In genomic region chrX:11533871-11534270, GRCm38 (mm10) we compare ENCODE assay signal across 17 mouse cellular contexts.
DNase-seq lines count a peak whose midpoint lies in the region; ATAC-seq and TF ChIP-seq lines count a peak whose summit lies in the region.
"Had no signal": no experiment of that assay in that cellular context is flagged by ENCODE, and none has a peak within 500 bp of the region (broad histone marks: within the 10 kb centered on the region; RNA-seq: fewer than 3 reads in every experiment).

No protein-coding gene starts in this region.

- no peak overlapping the region for H3K9ac ChIP-seq in forebrain, postnatal 0 days
- H3K9ac ChIP-seq: embryonic facial prominence, embryonic 12.5 days; limb, embryonic 12.5 days had no signal

- no peaks in the 10 kb centered on the region for H3K27me3 ChIP-seq in forebrain, postnatal 0 days (ENCODE audit: insufficient read depth, low read length)

- no peak overlapping the region for H3K27ac ChIP-seq in forebrain, postnatal 0 days (ENCODE audit: low read depth, low read length)
- H3K27ac ChIP-seq: embryonic facial prominence, embryonic 12.5 days; limb, embryonic 12.5 days; macrophage had no signal

- no peak overlapping the region for H3K4me3 ChIP-seq in forebrain, postnatal 0 days (ENCODE audit: low read depth, low read length)
- H3K4me3 ChIP-seq: embryonic facial prominence, embryonic 12.5 days; limb, embryonic 12.5 days; myocyte had no signal

- WGBS in forebrain, postnatal 0 days = 33% methylated on average over 8 of the region's 8 CpGs

- H3K4me1 ChIP-seq in forebrain, postnatal 0 days (ENCODE audit: insufficient read depth) = no peaks in the 10 kb centered on the region
- H3K4me1 ChIP-seq: embryonic facial prominence, embryonic 12.5 days; limb, embryonic 12.5 days had no signal

- TF ChIP-seq CTCF in forebrain, postnatal 0 days (IDR thresholded peaks at IDR 0.05; ENCODE audit: low read depth) = no peak

- H3K36me3 ChIP-seq in forebrain, postnatal 0 days (ENCODE audit: insufficient read depth) = no peaks in the 10 kb centered on the region
- H3K36me3 ChIP-seq: embryonic facial prominence, embryonic 12.5 days; limb, embryonic 12.5 days had no signal

- no peaks in the 10 kb centered on the region for H3K9me3 ChIP-seq in forebrain, postnatal 0 days (ENCODE audit: low read length)
- H3K9me3 ChIP-seq: embryonic facial prominence, embryonic 12.5 days; limb, embryonic 12.5 days had no signal

- DNase-seq in embryo, embryonic 11 days = peak; percentile 17
- DNase-seq in embryo, embryonic 9.5 days (ENCODE audit: extremely low spot score) = no peak
- DNase-seq in left cerebral cortex, postnatal 14 days (ENCODE audit: low spot score in 2 of 2) = peak; percentile 23 to 41
- DNase-seq in left cerebral cortex, adult 11 months (ENCODE audit: low spot score) = no peak
- DNase-seq in forebrain, postnatal 0 days = peak; percentile 65
- DNase-seq in right cerebral cortex, postnatal 10 days (ENCODE audit: low spot score in 2 of 2) = peak; percentile 56 to 58
- DNase-seq in spleen, adult 18-20 months = no peak
- no peak for DNase-seq in ovary, postnatal 10 days (ENCODE audit: low spot score)
- DNase-seq: adrenal gland, postnatal 25 days; cerebellum, adult 18-20 months; kidney, postnatal 14 days; thymus, postnatal 25 days had no signal

- peak; percentile 87 for ATAC-seq in forebrain, postnatal 0 days
- ATAC-seq: inflammation-experienced regulatory T-cells, adult 6 months had no signal

- H3K4me2 ChIP-seq in forebrain, postnatal 0 days (ENCODE audit: low read depth) = no peak overlapping the region
- H3K4me2 ChIP-seq: embryonic facial prominence, embryonic 12.5 days; limb, embryonic 12.5 days had no signal

- intact Hi-C loops in left cerebral cortex, postnatal 14 days (cut with DNase I) = no loop called here

Comparison
In these comparisons a context has a peak if more than half of its experiments do, and no peak if none do; other contexts are left out.
1. DNase-seq: peak in embryo, embryonic 11 days (single experiment), left cerebral cortex, postnatal 14 days (2 of 2), forebrain, postnatal 0 days (single experiment) and right cerebral cortex, postnatal 10 days (2 of 2); none in embryo, embryonic 9.5 days (single experiment), left cerebral cortex, adult 11 months (single experiment), spleen, adult 18-20 months (0 of 2) and ovary, postnatal 10 days (single experiment).